Comparison of ENCODE assay signal across 8 mouse cellular contexts in the genomic region with DNA sequence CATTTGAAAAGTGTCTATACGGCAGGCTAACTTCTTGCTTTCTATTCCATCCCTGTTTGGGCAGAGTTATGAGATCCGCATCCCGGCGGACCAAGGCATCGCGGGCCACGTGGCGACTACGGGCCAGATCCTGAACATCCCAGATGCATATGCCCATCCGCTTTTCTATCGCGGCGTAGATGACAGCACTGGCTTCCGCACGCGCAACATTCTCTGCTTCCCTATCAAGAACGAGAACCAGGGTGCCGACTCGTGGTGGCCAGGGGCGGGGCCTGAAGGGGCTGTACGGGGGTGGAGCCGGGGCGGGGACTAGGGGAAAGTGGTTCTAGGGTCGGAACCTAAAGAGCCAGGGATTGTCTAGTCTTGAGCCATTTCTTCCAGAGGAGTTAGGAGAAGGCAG.
DNase-seq lines count a peak whose midpoint lies in the region; ATAC-seq and TF ChIP-seq lines count a peak whose summit lies in the region.

No protein-coding gene starts in this region.

- no peak for TF ChIP-seq POLR2A in bone marrow macrophage, adult 2 months (IDR thresholded peaks at IDR 0.05; ENCODE audit: borderline replicate concordance, low read depth, low read length)

- peak overlapping the region; percentile 46 for H3K4me2 ChIP-seq in kidney, embryonic 14.5 days (replicated peaks; ENCODE audit: low read depth, low read length)
- H3K4me2 ChIP-seq in liver, embryonic 12.5 days: peak overlapping the region; percentile 58
- H3K4me2 ChIP-seq in neural tube, embryonic 13.5 days: peak overlapping the region; percentile 51

- H3K4me1 ChIP-seq in kidney, embryonic 14.5 days (ENCODE audit: control insufficient read depth, insufficient read depth, low read length): peaks cover 3% of the 10 kb centered on the region; the same call in 1 of the 2 replicates
- H3K4me1 ChIP-seq in bone marrow macrophage, adult 2 months (ENCODE audit: control insufficient read depth, insufficient read depth, low read length): peaks cover 11% of the 10 kb centered on the region
- peaks cover 14% of the 10 kb centered on the region for H3K4me1 ChIP-seq in liver, embryonic 12.5 days
- peaks cover 11% of the 10 kb centered on the region for H3K4me1 ChIP-seq in neural tube, embryonic 13.5 days (replicated peaks)

- TF ChIP-seq CTCF in bone marrow macrophage, adult 2 months (IDR thresholded peaks at IDR 0.05; ENCODE audit: low read depth, low read length): no peak

- H3K9ac ChIP-seq in kidney, embryonic 14.5 days (ENCODE audit: low read depth, low read length): no peak overlapping the region
- 0 out of 2 replicates have a peak overlapping the region, but pooled peaks have one; percentile 3 for H3K9ac ChIP-seq in liver, embryonic 12.5 days
- 0 out of 2 replicates have a peak overlapping the region, but pooled peaks have one; percentile 31 for H3K9ac ChIP-seq in neural tube, embryonic 13.5 days

- no peak overlapping the region for H3K27ac ChIP-seq in kidney, embryonic 14.5 days (ENCODE audit: low read depth, low read length)
- H3K27ac ChIP-seq in bone marrow macrophage, adult 2 months (ENCODE audit: insufficient read depth, low read depth, low read length): no peak overlapping the region
- no peak overlapping the region for H3K27ac ChIP-seq in liver, embryonic 12.5 days
- no peak overlapping the region for H3K27ac ChIP-seq in neural tube, embryonic 13.5 days (replicated peaks)

- 9% methylated on average over 24 of the region's 24 CpGs for WGBS in kidney, embryonic 14.5 days
- 6% methylated on average over 24 of the region's 24 CpGs for WGBS in liver, embryonic 12.5 days (ENCODE audit: insufficient replicate concordance)
- WGBS in neural tube, embryonic 13.5 days: 9% methylated on average over 24 of the region's 24 CpGs

- peaks cover 10% of the 10 kb centered on the region for H3K27me3 ChIP-seq in kidney, embryonic 14.5 days (ENCODE audit: control insufficient read depth, insufficient read depth, low read length)
- H3K27me3 ChIP-seq in liver, embryonic 12.5 days (replicated peaks): peaks cover 35% of the 10 kb centered on the region
- peaks cover 36% of the 10 kb centered on the region for H3K27me3 ChIP-seq in neural tube, embryonic 13.5 days

- peak overlapping the region; percentile 10; the same call in 1 of the 2 replicates for H3K4me3 ChIP-seq in kidney, embryonic 14.5 days (ENCODE audit: low read length)
- peak overlapping the region; percentile 22 for H3K4me3 ChIP-seq in bone marrow macrophage, adult 2 months (ENCODE audit: insufficient read depth, low read length)
- H3K4me3 ChIP-seq in liver, embryonic 12.5 days: peak overlapping the region; percentile 10
- peak overlapping the region; percentile 21 for H3K4me3 ChIP-seq in neural tube, embryonic 13.5 days

- DNase-seq in kidney, adult 18-20 months: no peak
- no peak for DNase-seq in left cerebral cortex, adult 18-20 months (ENCODE audit: low spot score in 2 of 2)
- no peak for DNase-seq in cerebellum, postnatal 36 days

- ATAC-seq in kidney, embryonic 14.5 days (ENCODE audit: low FRiP score, low TSS enrichment): peak; percentile 53; the same call in 1 of the 2 replicates
- peak; percentile 60 to 62 for ATAC-seq in hematopoietic stem cell, adult 5-6 weeks (replicated peaks in 1 of 2; ENCODE audit: insufficient read depth in 1 of 2, low FRiP score in 2 of 2, low TSS enrichment in 1 of 2, low read depth in 1 of 2, poor library complexity in 2 of 2, severe bottlenecking in 2 of 2)
- ATAC-seq in liver, embryonic 12.5 days: no peak
- ATAC-seq in neural tube, embryonic 13.5 days (ENCODE audit: low read depth): 0 out of 2 replicates have a peak, but pooled peaks have one; percentile 19

- no peaks in the 10 kb centered on the region for H3K9me3 ChIP-seq in kidney, embryonic 14.5 days (ENCODE audit: control insufficient read depth, low read length)
- no peaks in the 10 kb centered on the region for H3K9me3 ChIP-seq in liver, embryonic 12.5 days (replicated peaks)
- no peaks in the 10 kb centered on the region for H3K9me3 ChIP-seq in neural tube, embryonic 13.5 days

- no peaks in the 10 kb centered on the region for H3K36me3 ChIP-seq in kidney, embryonic 14.5 days (ENCODE audit: control insufficient read depth, insufficient read depth, low read length)
- no peaks in the 10 kb centered on the region for H3K36me3 ChIP-seq in liver, embryonic 12.5 days
- H3K36me3 ChIP-seq in neural tube, embryonic 13.5 days: no peaks in the 10 kb centered on the region
